ENCODE assay signal across 16 mouse cellular contexts in genomic region chr16:21607651-21608040, GRCm38 (mm10).
DNase-seq lines count a peak whose midpoint lies in the region; ATAC-seq and TF ChIP-seq lines count a peak whose summit lies in the region.
"Had no signal": no experiment of that assay in that cellular context is flagged by ENCODE, and none has a peak within 500 bp of the region (broad histone marks: within the 10 kb centered on the region; RNA-seq: fewer than 3 reads in every experiment).

No protein-coding gene starts in this region.

- H3K4me1 ChIP-seq in heart, embryonic 10.5 days = peaks cover 23% of the 10 kb centered on the region
- peaks cover 19% of the 10 kb centered on the region; the same call in 1 of the 2 replicates for H3K4me1 ChIP-seq in hindbrain, embryonic 15.5 days (replicated peaks)
- 0 out of 2 replicates have a peak, but pooled peaks cover 6% of the 10 kb centered on the region for H3K4me1 ChIP-seq in hindbrain, embryonic 10.5 days (replicated peaks)
- H3K4me1 ChIP-seq in lung, embryonic 15.5 days = peaks cover 33% of the 10 kb centered on the region
- H3K4me1 ChIP-seq in stomach, postnatal 0 days (replicated peaks; ENCODE audit: control insufficient read depth, insufficient read depth) = no peaks in the 10 kb centered on the region
- H3K4me1 ChIP-seq: embryonic facial prominence, embryonic 10.5 days; limb, embryonic 12.5 days had no signal

- H3K9ac ChIP-seq in hindbrain, embryonic 15.5 days = no peak overlapping the region
- no peak overlapping the region for H3K9ac ChIP-seq in lung, embryonic 15.5 days
- H3K9ac ChIP-seq in stomach, postnatal 0 days (ENCODE audit: low read length) = no peak overlapping the region
- H3K9ac ChIP-seq: forebrain, embryonic 15.5 days; limb, embryonic 12.5 days; liver, embryonic 14.5 days had no signal

- ATAC-seq in hindbrain, embryonic 15.5 days (ENCODE audit: low FRiP score, low read depth) = no peak
- peak; percentile 17; the same call in 1 of the 2 replicates for ATAC-seq in lung, embryonic 15.5 days (ENCODE audit: borderline replicate concordance, extremely low read depth, low FRiP score, low TSS enrichment)
- ATAC-seq in stomach, postnatal 0 days (ENCODE audit: low FRiP score, low TSS enrichment) = no peak
- ATAC-seq: intestine, postnatal 0 days had no signal

- H3K4me2 ChIP-seq in hindbrain, embryonic 15.5 days = no peak overlapping the region
- H3K4me2 ChIP-seq in lung, embryonic 15.5 days = no peak overlapping the region
- no peak overlapping the region for H3K4me2 ChIP-seq in stomach, postnatal 0 days (replicated peaks; ENCODE audit: low read depth)
- H3K4me2 ChIP-seq: forebrain, embryonic 15.5 days; limb, embryonic 12.5 days had no signal

- H3K27me3 ChIP-seq in heart, embryonic 10.5 days (ENCODE audit: insufficient read depth, poor library complexity, severe bottlenecking) = no peaks in the 10 kb centered on the region
- no peaks in the 10 kb centered on the region for H3K27me3 ChIP-seq in hindbrain, embryonic 15.5 days
- no peaks in the 10 kb centered on the region for H3K27me3 ChIP-seq in hindbrain, embryonic 10.5 days (ENCODE audit: insufficient read depth, poor library complexity, severe bottlenecking)
- H3K27me3 ChIP-seq in lung, embryonic 15.5 days = no peaks in the 10 kb centered on the region
- H3K27me3 ChIP-seq in stomach, postnatal 0 days (ENCODE audit: control insufficient read depth, insufficient read depth, low read length) = no peaks in the 10 kb centered on the region
- H3K27me3 ChIP-seq: forebrain, embryonic 15.5 days; limb, embryonic 12.5 days had no signal

- H3K27ac ChIP-seq in heart, embryonic 10.5 days = peak overlapping the region; percentile 4; the same call in 1 of the 2 replicates
- H3K27ac ChIP-seq in hindbrain, embryonic 15.5 days (replicated peaks) = 0 out of 2 replicates have a peak overlapping the region, but pooled peaks have one; percentile 0
- no peak overlapping the region for H3K27ac ChIP-seq in hindbrain, embryonic 10.5 days
- H3K27ac ChIP-seq in lung, embryonic 15.5 days = peak overlapping the region; percentile 23; the same call in 1 of the 2 replicates
- H3K27ac ChIP-seq in stomach, postnatal 0 days (replicated peaks) = no peak overlapping the region
- H3K27ac ChIP-seq: embryonic facial prominence, embryonic 10.5 days; forebrain, embryonic 15.5 days; limb, embryonic 12.5 days; liver, embryonic 14.5 days had no signal

- no peak for TF ChIP-seq EP300 in stomach, postnatal 0 days (optimal IDR thresholded peaks at IDR 0.05)

- TF ChIP-seq CTCF in stomach, postnatal 0 days (IDR thresholded peaks at IDR 0.05; ENCODE audit: low read depth) = no peak

- 78% methylated on average over 5 of the region's 5 CpGs for WGBS in heart, embryonic 10.5 days
- WGBS in hindbrain, embryonic 15.5 days = 75% methylated on average over 5 of the region's 5 CpGs
- 87% methylated on average over 5 of the region's 5 CpGs for WGBS in hindbrain, embryonic 10.5 days
- WGBS in lung, embryonic 15.5 days = 63% methylated on average over 5 of the region's 5 CpGs
- 73% methylated on average over 5 of the region's 5 CpGs for WGBS in stomach, postnatal 0 days

- DNase-seq in heart, embryonic 10.5 days (ENCODE audit: low spot score) = peak; percentile 59
- DNase-seq in heart, adult 8-10 months (ENCODE audit: low spot score) = no peak
- no peak for DNase-seq in hindbrain, embryonic 10.5 days (ENCODE audit: low spot score)
- no peak for DNase-seq in lung, postnatal 10 days
- peak; percentile 6 for DNase-seq in NIH3T3 (ENCODE audit: low read depth)
- DNase-seq in stomach, postnatal 0 days (ENCODE audit: low spot score) = no peak
- DNase-seq: retina, postnatal 1 day; thymus, postnatal 14 days had no signal

- peaks cover 2% of the 10 kb centered on the region; the same call in 1 of the 2 replicates for H3K36me3 ChIP-seq in heart, embryonic 10.5 days
- H3K36me3 ChIP-seq in hindbrain, embryonic 15.5 days = no peaks in the 10 kb centered on the region
- 0 out of 2 replicates have a peak, but pooled peaks cover 4% of the 10 kb centered on the region for H3K36me3 ChIP-seq in hindbrain, embryonic 10.5 days
- no peaks in the 10 kb centered on the region for H3K36me3 ChIP-seq in lung, embryonic 15.5 days
- no peaks in the 10 kb centered on the region for H3K36me3 ChIP-seq in stomach, postnatal 0 days (ENCODE audit: control insufficient read depth, insufficient read depth, low read length)
- H3K36me3 ChIP-seq: embryonic facial prominence, embryonic 10.5 days; forebrain, embryonic 15.5 days; limb, embryonic 12.5 days had no signal

- H3K9me3 ChIP-seq in heart, embryonic 10.5 days = no peaks in the 10 kb centered on the region
- no peaks in the 10 kb centered on the region for H3K9me3 ChIP-seq in hindbrain, embryonic 15.5 days
- H3K9me3 ChIP-seq in hindbrain, embryonic 10.5 days = no peaks in the 10 kb centered on the region
- no peaks in the 10 kb centered on the region for H3K9me3 ChIP-seq in lung, embryonic 15.5 days
- no peaks in the 10 kb centered on the region for H3K9me3 ChIP-seq in stomach, postnatal 0 days (ENCODE audit: control insufficient read depth, low read length)
- H3K9me3 ChIP-seq: embryonic facial prominence, embryonic 10.5 days; forebrain, embryonic 15.5 days; limb, embryonic 12.5 days had no signal

- H3K4me3 ChIP-seq in heart, embryonic 10.5 days = no peak overlapping the region
- no peak overlapping the region for H3K4me3 ChIP-seq in hindbrain, embryonic 15.5 days
- no peak overlapping the region for H3K4me3 ChIP-seq in hindbrain, embryonic 10.5 days
- H3K4me3 ChIP-seq in lung, embryonic 15.5 days = no peak overlapping the region
- no peak overlapping the region for H3K4me3 ChIP-seq in stomach, postnatal 0 days (ENCODE audit: low read depth, low read length)
- H3K4me3 ChIP-seq: embryonic facial prominence, embryonic 10.5 days; erythroblast, embryonic 14.5 days; forebrain, embryonic 15.5 days; limb, embryonic 12.5 days had no signal

Comparison
In these comparisons a context has a peak if more than half of its experiments do, and no peak if none do; other contexts are left out.
1. DNase-seq: peak in heart, embryonic 10.5 days (single experiment) and NIH3T3 (single experiment); none in heart, adult 8-10 months (single experiment), hindbrain, embryonic 10.5 days (single experiment), lung, postnatal 10 days (single experiment) and stomach, postnatal 0 days (single experiment).
2. H3K27ac ChIP-seq: peak in heart, embryonic 10.5 days (single experiment), hindbrain, embryonic 15.5 days (single experiment) and lung, embryonic 15.5 days (single experiment); none in hindbrain, embryonic 10.5 days (single experiment) and stomach, postnatal 0 days (single experiment).